Mouse (Mus musculus) retina, embryonic 14.5 days (tissue): Measurements from ENCODE around the gene Sorl1.
"Not testable (repeated sequence)": the region's sequence is repeated elsewhere in the genome, so short reads cannot be mapped to it uniquely, and the experiment has no call there.

Experiments used
- DNase-seq: peaks from one replicate; pipeline ENCODE4 v3.0.0-alpha.2; 2015; ENCODE audit warnings: low spot score

Gene Sorl1

DNA sequence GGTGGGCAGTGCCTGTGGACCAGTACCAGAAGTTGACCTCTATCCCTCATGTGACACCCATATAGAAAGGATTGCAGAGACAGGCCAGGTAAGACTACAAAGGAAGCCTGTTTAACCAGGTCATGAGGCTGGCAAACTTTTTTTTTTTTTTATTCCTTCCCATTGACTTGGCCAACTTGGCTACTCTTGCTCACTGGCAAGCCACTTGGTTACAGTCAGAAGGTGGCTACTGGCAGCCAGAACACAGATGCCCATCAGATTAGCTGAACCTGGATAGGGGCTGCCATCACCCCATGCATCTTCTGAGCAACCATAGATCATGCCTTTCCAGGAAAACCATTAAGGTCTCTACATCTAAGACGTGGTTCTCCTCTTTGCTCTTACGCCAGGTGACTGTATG, 31.3 kb downstream of the Sorl1 start:
- DNase-seq = no peak

GRCm38 (mm10) chr9:42091561-42091960, 32.5 kb downstream of the Sorl1 start:
- DNase-seq = no peak

DNA sequence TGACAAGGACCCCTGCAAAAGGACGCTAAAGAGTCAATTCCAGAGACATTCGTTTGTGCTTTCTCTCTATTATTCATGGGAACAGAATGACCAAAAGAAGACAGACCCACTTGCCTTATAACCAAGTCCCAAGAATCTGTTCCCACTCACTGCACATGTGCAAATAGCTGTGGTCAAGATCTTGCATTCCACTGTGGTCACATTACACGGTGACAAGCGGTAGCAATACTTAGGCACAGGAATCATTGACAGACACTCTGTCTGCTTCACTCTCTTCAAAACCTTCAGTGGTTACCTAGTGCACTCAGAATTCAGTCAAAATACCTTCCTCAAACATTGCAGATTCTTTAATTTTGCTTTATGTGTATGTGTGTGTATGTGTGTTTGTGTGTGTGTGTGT, 36.2 kb downstream of the Sorl1 start:
- DNase-seq = no peak

DNA sequence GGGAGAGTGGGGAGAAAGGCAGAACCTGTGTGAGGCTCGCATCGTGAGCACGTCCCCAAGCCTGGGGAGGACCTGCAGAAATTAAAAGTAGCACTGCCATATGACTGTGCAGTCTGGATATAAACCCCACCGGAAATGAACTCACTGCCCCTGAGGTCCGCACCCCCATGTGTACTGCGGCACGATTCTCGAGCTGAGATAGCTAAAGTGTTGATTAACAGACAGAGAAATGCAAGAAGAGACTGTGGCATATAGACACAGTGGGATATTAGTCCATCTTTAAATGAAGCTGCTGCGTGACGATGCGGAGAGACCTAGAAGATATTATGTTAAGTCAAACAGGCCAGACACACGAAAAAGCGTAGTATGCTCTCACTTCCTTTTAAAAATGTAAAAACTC, 38.1 kb downstream of the Sorl1 start:
- no peak for DNase-seq

- DNase-seq = no peak
Measured at GRCm38 (mm10) chr9:42083661-42084067, 40.4 kb downstream of the Sorl1 start.

- DNase-seq = no peak
Measured at GRCm38 (mm10) chr9:42081681-42082530, 42.2 kb downstream of the Sorl1 start.

- DNase-seq = peak; percentile 8
Measured at GRCm38 (mm10) chr9:42080671-42081070, 43.4 kb downstream of the Sorl1 start.

DNA sequence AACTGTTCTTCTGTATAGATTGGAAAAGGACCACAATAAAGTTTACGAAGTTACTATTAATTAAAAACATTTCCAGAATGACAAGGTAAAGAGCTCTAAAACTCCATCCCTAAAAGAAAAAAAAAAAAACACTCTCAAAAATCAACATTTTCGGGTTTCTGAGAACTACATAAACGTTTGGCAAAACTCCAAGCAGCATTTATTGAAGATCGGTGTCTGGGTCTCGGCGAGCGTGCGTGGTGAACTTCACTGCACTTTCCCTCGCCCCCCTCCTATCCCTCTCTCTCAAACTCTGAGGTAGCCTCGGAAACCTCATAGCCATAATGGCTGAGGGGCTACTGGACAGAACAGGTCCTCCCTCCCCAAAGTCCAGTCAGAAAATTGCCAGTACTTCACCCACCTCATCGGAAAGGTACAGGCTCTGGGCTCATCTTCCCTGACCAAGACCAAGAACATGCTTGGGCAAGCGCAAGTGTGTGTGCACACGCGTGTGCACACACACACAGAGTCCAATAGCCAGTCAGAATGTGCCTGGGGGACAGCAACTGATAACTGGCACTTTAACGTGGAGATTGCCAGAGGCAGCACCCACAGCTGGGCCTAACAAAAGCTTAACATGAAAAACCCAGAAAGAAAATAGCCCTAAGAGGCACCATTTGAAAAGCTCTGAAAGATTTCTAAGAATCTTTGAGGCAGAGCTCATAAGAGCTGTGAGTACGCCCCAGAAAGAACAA, 46.8 kb downstream of the Sorl1 start:
- DNase-seq = no peak

DNA sequence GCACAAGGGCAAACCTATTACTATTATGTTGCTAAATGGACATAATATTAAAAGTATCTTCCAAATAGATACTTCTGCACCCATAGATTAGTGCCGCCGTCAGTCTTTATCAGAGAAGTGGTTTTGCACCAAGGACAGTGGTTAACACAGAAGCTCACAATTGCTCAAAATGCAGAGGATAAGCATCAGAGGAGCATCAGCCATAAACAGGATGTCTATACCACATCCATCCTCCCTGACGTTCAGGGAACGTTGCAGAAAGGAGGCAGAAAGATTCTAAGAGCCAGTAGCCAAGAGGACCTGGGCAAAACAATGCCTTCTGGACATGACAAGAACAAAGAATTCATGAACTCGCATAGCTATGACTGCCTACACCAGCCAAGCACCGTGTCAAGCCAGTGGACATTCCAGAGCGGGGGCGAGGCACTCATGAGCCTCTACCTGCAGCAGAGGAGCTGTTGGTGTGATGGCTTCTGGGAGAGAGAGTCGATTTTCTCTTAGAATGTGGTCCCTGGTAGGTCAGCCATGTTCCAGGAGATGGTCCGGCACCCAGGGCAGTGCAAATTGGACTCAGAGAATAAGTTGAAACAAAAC, 47.7 kb downstream of the Sorl1 start:
- DNase-seq = no peak

- no peak for DNase-seq
Measured at GRCm38 (mm10) chr9:42075241-42075640, 48.9 kb downstream of the Sorl1 start.

GRCm38 (mm10) chr9:42072010-42072409, 52.1 kb downstream of the Sorl1 start:
- no peak for DNase-seq

- no peak for DNase-seq
Measured at GRCm38 (mm10) chr9:42070856-42071255, 53.2 kb downstream of the Sorl1 start.

GRCm38 (mm10) chr9:42069471-42069870, 54.6 kb downstream of the Sorl1 start:
- no peak for DNase-seq

DNA sequence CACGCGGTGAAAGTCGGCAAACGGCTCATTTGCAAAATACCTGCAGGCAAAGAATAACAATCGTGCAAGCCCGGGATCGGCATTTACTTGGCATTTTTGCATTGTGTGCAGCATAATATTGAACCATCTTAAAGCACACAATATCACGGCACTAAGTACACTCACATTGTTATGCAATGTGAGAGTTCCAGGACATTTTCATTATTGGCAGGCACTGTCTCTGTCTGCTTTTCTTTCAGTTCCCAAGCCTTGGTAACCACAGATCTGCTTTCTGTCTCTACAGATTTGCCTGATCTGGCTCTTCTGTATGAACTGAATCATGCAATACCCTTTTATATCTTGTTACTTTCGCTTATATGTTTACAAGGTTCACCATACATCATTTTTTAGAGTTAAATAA, 56.1 kb downstream of the Sorl1 start:
- no peak for DNase-seq

DNA sequence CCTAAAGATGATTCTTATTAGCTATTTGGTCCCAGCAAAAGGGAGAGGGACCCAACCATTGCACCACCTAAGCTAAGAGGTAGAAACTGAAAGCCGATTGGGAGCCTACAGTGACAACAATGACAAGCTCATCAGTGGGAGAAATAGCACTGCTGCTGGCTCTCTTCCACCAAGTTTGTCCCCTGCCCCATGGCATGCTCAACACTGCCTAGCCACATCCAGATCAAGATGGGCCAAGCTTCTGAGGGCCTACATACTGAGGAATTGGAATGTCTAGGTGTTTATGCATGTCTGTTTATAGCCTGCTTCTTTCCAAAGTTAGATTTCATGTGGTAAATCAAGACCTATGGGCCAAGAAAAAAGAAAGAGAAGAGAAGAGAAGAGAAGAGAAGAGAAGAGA, 58.3 kb downstream of the Sorl1 start:
- DNase-seq = no peak

DNA sequence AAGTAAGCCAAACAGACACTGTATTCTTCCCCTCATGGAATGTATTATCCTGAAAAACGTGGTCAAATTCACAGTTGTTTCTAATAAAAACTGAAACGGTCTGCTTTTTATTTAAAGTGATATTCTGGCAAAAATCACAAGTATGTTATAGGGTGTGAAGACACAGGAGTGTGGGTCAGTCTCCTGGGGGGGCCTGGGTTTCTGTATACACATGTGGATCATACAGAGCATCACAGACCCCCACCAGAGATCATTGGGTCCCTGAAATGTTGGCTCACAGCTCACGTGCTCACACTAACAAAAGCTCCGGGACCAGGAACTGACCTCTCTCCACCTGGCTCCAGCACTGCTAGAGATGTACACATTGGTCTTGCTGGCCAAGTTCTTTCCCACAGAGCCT, 60.7 kb downstream of the Sorl1 start:
- no peak for DNase-seq

DNA sequence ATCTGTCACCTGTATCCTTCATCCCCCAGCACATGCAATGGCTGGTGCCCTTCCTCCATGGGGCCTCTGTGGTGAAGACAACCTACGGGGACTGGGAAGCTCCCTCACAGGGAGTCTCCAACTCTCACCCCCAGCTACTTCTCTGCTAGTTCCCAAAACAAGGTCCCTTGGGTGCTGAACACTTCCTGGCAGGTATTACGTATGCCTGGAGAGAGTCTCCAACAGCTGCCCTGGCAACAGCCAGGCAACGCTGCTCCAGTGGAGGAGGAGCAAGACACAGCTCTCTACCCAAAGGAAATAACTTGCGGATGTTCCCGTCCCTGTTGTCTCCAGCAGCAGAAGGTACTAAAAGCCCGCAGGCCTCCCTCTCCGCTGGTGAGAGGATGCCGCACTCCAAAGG, 61.8 kb downstream of the Sorl1 start:
- DNase-seq = no peak

DNA sequence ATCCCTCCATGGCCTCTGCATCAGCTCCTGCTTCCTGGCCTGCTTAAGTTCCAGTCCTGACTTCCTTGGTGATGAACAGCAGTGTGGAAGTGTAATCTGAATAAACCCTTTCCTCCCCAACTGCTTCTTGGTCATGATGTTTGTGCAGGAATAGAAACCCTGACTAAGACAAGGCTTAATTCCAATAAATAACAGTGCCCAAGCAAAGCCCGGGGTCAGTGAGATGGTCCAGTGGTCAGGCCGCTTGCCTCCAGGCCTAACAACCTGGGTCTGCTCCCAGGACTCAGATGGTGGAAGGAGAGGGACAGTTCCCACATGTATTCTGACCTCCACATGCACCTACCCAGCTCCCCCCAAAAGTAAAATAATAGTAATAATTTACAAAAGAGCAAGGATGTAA, 65.1 kb downstream of the Sorl1 start:
- not testable (repeated sequence) for DNase-seq

DNA sequence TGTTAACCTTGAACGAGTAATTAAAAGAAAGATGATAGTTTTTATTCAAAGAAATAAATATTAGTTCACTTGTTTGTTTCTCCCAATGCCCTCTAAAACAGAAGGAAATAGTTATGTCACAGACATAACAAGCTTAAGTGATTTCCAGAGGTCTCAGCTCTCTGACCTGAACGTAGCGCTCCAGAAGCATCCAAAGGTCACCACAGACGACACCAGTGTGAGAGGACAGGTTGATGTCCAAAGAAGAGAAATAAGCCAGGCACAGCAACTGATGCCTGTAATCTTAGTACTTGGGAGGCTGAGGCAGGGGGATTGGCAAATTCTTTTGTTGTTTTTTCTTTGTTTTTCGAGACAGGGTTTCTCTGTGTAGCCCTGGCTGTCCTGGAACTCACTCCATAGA, 67.5 kb downstream of the Sorl1 start:
- no peak for DNase-seq

DNA sequence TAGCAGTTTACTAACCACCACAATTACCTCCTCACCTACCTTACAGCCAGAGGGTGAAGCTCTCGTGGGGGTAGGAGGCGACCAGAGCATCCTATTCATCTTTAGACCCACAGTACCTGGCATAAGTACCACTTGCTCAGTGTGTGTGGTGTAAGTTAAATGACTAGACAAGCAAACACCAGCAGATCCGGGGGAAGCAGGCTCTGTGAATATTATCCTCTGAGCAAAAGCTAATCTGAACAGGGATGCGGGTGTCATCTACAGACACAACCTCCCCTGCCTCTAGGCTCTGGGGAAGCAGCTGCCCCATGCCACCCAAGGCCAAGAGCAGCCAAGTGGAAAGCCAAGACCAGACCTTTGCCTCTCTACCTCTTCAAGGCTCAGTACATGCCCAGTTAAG, 68.7 kb downstream of the Sorl1 start:
- DNase-seq = no peak

DNA sequence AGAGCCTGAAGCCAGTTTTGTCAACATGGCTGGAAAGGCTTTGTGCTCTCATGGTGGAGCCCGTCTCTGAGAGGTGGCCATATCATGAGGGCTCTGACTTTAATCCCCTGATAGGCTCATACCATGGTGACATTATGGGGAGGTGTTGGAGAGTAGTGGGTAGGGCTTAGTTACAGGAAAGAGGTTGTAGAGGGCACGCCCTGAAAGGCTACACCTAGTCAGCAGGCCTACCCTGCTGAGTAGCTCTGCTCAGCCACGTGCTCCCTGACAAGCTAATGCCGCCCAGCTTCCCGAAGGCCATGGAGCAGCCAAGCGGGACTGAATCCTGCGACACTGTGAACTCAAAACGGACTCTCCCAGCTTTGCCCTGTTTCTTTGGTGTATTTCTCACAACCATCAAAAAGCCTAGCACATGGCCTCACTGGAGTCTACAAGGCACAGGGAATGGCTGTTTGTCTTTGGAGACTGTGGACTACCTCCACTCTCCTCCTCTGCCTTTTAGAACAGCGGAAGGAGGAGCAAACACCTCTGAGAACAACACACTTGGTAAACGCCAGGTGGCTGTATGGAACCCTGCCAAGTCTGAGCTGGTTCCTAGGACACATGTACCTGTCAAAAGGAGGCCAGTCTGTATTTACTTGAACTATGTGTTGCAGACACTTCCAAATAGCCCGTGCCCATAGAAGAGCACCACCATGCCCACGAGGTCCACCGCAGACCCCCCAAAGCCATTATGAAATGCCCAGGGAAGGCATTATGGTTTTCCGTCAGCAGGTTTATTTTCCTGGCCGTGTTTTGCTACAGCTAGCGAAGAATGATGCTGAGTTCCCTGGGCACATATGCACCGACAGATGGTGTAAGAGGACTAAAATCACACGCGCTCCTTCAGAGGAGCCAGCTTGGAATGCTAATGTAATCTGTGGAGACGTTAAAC, 69.5 kb downstream of the Sorl1 start:
- DNase-seq = no peak

GRCm38 (mm10) chr9:42053591-42054190, 70.4 kb downstream of the Sorl1 start:
- no peak for DNase-seq
